Mouse (Mus musculus) embryo, embryonic 11.5 days (tissue): Measurements from ENCODE around the gene Spns2.
A peak's percentile ranks its signal among the peaks of the same experiment; 100 is the strongest.

Experiments used
- DNase-seq: peaks from one replicate; pipeline ENCODE4 v3.0.0-alpha.2; 2012; ENCODE audit warnings: low read depth, low spot score

Spns2 gene

GRCm38 (mm10) chr11:72489881-72490301 lies at the start of gene Spns2:
Gene Spns2, minus strand, starts transcription at chr11:72489904.
- DNase-seq, result peak; percentile 78

GRCm38 (mm10) chr11:72538811-72539210 lies 49.1 kb upstream of the Spns2 start:
- DNase-seq, result no peak

GRCm38 (mm10) chr11:72538037-72538755 lies 48.5 kb upstream of the Spns2 start:
- DNase-seq, result no peak

- no peak for DNase-seq
Observed at GRCm38 (mm10) chr11:72537503-72537902, 47.8 kb upstream of the Spns2 start.

GRCm38 (mm10) chr11:72535519-72535918 lies 45.8 kb upstream of the Spns2 start:
- DNase-seq, result no peak

GRCm38 (mm10) chr11:72532890-72533289 lies 43.2 kb upstream of the Spns2 start:
- DNase-seq, result no peak

- DNase-seq, result no peak
Observed at GRCm38 (mm10) chr11:72531632-72532031, 41.9 kb upstream of the Spns2 start.

- DNase-seq, result no peak
Observed at GRCm38 (mm10) chr11:72531144-72531543, 41.4 kb upstream of the Spns2 start.

GRCm38 (mm10) chr11:72526190-72526589 lies 36.5 kb upstream of the Spns2 start:
- DNase-seq, result no peak

GRCm38 (mm10) chr11:72523711-72524110 lies 34.0 kb upstream of the Spns2 start:
- no peak for DNase-seq

- no peak for DNase-seq
Observed at GRCm38 (mm10) chr11:72522616-72523041, 32.9 kb upstream of the Spns2 start.

- no peak for DNase-seq
Observed at GRCm38 (mm10) chr11:72521598-72522541, 32.2 kb upstream of the Spns2 start.

GRCm38 (mm10) chr11:72519895-72520294 lies 30.2 kb upstream of the Spns2 start:
- no peak for DNase-seq

- no peak for DNase-seq
Observed at GRCm38 (mm10) chr11:72519189-72519588, 29.5 kb upstream of the Spns2 start.

GRCm38 (mm10) chr11:72518449-72518848 lies 28.7 kb upstream of the Spns2 start:
- no peak for DNase-seq

- DNase-seq, result no peak
Observed at GRCm38 (mm10) chr11:72514967-72515366, 25.3 kb upstream of the Spns2 start.

- DNase-seq, result no peak
Observed at GRCm38 (mm10) chr11:72508651-72509050, 18.9 kb upstream of the Spns2 start.

- no peak for DNase-seq
Observed at GRCm38 (mm10) chr11:72507651-72508050, 17.9 kb upstream of the Spns2 start.

- no peak for DNase-seq
Observed at GRCm38 (mm10) chr11:72504016-72504797, 14.5 kb upstream of the Spns2 start.

GRCm38 (mm10) chr11:72503501-72503921 lies 13.8 kb upstream of the Spns2 start:
- no peak for DNase-seq

- DNase-seq, result no peak
Observed at GRCm38 (mm10) chr11:72502236-72502635, 12.5 kb upstream of the Spns2 start.
